Mouse (Mus musculus): ENCODE data around the gene Ptprh.

- TF ChIP-seq CTCF (IDR thresholded peaks at IDR 0.05; ENCODE audit: low read depth) (no peak), EP300 (IDR thresholded peaks at IDR 0.05; ENCODE audit: low read depth) (no peak)
Measured at GRCm38 (mm10) chr7:4523205-4524130, 80.4 kb downstream of the Ptprh start.

All from liver, postnatal 0 days (tissue).